Mouse (Mus musculus) spleen, adult 2 months (tissue): ENCODE measurements around the gene Tcta.

Source experiments
- CTCF ChIP-seq: fragments of 200-500 bp; IDR thresholded peaks from 2 replicates; pipeline ENCODE4 v1.5.1; 2011; ENCODE audit warnings: mild to moderate bottlenecking, inconsistent platforms; ENCODE audit not compliant: insufficient read depth, insufficient read length, insufficient replicate concordance; ENCODE audit errors: extremely low read depth
- POLR2A ChIP-seq: fragments of 200-500 bp; IDR thresholded peaks from 2 replicates; pipeline ENCODE4 v1.6.1; 2011; ENCODE audit warnings: low read depth, low read length, inconsistent platforms

DNA sequence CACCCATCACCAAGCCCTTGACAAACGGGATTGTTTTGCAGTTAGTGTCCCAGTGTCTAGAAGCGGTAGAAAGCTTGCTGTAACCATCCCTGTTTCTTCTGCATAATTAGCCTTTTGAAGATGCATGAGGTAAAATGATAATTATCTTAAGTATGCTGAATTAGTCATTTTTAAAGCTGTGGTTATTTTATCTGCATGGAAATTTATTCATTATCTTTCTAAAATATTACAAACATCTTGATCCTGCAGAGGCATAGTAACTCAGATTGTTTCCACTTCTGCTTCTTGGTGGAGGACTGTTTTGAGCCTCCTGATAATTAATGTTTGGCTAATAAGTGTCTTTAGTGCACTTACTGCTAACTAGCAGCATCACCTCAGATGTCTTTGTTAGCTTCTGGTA lies 12.5 kb upstream of the Tcta start:
- TF ChIP-seq CTCF (no peak), POLR2A (no peak)
